Mouse (Mus musculus): Measurements from ENCODE around the gene Fastkd2.

Gene Fastkd2

DNA sequence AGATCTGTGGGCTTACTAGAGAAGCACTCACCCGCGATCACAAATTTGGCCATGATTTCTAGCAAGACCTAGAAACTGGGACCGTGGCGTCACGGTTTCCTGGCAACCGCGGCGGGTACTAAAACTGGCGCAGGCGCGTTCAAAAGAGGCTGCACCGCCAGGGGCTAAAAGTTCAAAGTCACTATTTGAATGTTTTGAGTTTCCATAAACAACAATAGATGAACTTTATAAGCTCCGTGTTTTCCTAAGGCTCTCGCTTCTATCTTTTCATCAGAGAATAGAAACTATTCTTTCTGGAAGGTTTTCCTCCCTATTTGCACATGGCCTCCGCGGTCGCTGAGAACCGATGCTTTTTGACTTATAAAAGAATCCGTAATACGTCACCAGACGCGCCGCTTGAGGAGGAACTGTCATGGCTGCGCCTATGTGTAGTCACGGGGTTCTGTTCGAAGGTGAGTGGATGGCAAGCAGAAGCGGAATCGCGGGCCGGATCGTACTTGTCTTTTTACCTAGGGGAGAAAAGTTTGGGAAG lies at the start of gene Fastkd2, which contains the start of gene Mdh1b:
Gene Fastkd2, plus strand, starts transcription at position 375 of the 532 bp plus-strand sequence.
Gene Mdh1b, minus strand, starts transcription at position 79 of the 532 bp plus-strand sequence.
- peak; percentile 87 to 91 for DNase-seq

DNA sequence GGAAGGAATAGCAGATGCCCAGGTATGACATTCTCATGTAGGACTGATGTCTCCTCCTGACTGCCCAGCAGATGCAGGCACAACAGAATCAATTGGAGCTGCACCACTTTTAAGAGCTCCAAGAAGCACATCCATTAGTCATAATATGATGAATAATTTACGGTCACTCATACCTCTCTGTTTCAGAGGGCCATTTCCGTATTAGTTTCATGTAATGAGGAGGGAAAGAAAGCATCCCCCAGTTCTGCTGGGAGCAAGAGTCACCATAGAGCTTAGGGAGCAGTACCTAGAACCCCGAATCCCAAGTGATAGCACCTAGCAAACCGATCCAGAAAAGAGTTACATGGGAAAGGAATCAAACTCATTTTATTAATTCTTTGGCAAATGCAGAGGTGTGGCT lies 43.6 kb upstream of the Fastkd2 start, which contains the start of gene Dytn:
Gene Dytn, minus strand, starts transcription at position 101 of the 400 bp plus-strand sequence.
- DNase-seq: no peak

GRCm38 (mm10) chr1:63696861-63697260 lies 33.6 kb upstream of the Fastkd2 start:
- DNase-seq: peak; percentile 5 to 20

DNA sequence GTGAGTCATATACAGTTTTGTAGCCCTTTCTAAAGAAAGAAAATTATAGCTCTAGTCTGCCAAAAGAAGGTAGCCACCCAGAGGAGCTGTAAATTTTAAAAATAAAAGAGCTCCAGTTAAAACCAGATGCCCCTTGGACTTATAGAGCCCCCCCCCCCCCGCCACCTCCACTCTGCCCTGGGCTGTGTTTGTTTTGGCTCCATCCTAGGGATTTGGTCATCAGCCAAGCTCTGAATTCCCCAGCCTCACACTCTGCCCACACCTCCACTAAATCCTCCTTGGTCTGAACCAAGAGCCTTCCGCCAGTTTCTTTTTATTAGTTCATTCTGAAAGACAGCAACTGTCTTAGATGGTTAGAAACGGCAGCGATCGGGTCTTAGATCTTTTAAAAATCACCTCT lies 24.7 kb upstream of the Fastkd2 start:
- DNase-seq: no peak

GRCm38 (mm10) chr1:63708876-63709275 lies 21.5 kb upstream of the Fastkd2 start:
- DNase-seq: no peak

GRCm38 (mm10) chr1:63720161-63720560 lies 10.3 kb upstream of the Fastkd2 start:
- no peak for DNase-seq

- DNase-seq: peak in 1 of 2 experiments; percentile 4
Measured at GRCm38 (mm10) chr1:63729796-63730195, 618 bp upstream of the Fastkd2 start.

GRCm38 (mm10) chr1:63756005-63756404 lies 25.6 kb downstream of the Fastkd2 start:
- peak in 1 of 2 experiments; percentile 6 for DNase-seq

GRCm38 (mm10) chr1:63763212-63763694 lies 32.8 kb downstream of the Fastkd2 start:
- DNase-seq: peak; percentile 74 to 76

GRCm38 (mm10) chr1:63763881-63764386 lies 33.5 kb downstream of the Fastkd2 start:
- DNase-seq: peak in 1 of 2 experiments; percentile 4

DNA sequence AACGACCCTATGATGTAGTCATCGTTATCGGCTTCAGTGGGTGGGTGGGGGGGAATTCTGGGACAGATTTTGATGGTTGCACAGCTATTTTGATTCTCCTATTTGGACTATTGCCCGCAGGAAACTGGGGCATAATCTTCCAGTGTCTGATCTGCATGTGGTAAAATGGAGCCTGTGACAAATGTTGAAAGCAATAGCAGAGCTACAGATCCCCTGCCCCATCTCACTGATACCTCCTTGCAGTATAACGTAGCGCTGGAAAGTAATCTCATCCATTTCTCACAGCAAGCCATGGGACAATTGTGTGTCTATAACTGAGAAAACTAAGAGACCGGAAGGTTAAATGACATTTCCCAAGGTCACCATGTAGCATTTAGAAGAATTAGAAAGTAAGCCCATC lies 34.0 kb downstream of the Fastkd2 start:
- DNase-seq: no peak

GRCm38 (mm10) chr1:63768112-63768511 lies 37.7 kb downstream of the Fastkd2 start:
- DNase-seq: peak; percentile 30 to 35

- DNase-seq: no peak
Measured at GRCm38 (mm10) chr1:63769167-63769566, 38.8 kb downstream of the Fastkd2 start, which contains the start of gene 4933402D24Rik. 4933402D24Rik (minus strand) TSS chr1:63769267.

DNA sequence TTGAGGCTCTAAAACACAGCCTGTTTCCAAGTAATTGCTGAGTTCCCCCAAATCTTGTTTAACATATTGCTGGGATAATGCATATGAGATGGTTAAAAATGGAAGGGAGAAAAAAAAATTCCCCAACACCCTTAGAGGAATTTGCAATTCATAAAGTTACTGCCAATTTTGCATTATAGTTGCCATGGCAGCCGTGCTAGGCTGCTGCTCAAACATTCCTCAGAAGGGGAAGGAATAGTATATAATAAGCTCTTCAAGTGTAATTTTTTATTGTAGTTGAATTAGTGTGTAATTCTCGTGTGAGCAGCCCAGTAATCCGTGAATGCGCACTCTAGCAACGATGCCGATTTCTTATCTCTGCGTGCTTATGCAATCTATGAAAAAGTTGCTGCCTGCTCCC lies 39.9 kb downstream of the Fastkd2 start:
- DNase-seq: no peak

DNA sequence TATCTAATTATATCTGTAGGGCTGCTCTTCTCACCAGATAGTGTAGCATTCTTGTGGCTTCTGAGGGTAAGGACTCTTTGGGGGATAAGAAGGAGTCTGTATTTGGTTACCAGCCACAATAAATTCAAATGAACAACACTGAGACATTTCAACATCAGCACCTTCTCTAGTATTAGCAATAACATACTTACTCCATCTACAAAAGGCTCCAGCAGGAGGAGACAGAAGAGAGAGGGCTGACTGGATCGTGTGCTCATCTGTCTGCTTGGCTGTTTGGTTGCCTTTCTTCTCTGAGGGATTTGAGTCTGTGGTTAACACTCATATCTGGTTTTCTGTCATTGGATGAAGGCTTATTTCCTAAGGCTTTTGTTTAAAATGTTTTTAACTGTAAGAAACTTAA lies 46.0 kb downstream of the Fastkd2 start:
- DNase-seq: no peak

- DNase-seq: no peak
Measured at GRCm38 (mm10) chr1:63776902-63777630, 46.7 kb downstream of the Fastkd2 start.

DNA sequence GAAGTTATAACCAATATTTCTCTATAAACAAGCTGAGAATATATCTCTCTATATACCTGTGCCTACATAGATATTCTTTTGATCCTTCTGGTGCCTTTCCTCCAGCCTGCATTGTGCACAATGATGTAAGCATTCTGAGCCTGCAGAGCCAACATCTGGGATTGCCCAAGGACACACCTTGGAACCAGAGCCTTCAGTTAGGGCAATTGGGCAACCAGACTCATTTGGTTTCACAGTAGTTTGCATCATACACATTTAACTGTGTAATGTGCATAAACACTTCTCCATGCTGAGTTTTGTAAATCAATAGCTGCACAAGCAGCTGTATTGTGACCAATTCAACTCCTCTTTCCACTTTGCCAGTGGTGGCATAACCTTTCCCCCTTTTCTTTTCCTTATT lies 63.9 kb downstream of the Fastkd2 start:
- no peak for DNase-seq

All from cerebellum, adult 18-20 months (tissue).